Mouse (Mus musculus) retina, embryonic 14.5 days (tissue): ENCODE measurements around the gene Ftcd.

Experiments used
- DNase-seq: peaks from one replicate; pipeline ENCODE4 v3.0.0-alpha.2; 2015; ENCODE audit warnings: low spot score

Ftcd gene

DNA sequence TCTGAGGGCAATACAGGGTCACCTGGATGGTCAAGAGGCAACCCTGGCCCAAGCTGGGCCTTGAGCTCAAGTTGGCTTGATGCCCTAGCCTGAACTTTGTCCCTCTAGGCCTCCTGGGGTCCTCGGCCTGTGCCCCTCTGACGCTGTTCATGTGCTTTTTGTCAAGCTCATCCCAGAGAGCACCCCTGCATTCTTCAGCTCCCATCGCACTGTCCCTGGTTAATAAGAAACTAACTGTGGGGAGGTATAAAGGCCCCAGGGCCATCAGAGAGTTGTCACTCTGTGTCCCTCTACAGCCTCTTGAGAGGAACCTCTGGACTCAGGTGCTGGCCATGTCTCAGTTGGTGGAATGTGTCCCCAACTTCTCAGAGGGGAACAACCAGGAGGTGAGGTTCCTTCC lies at the start of gene Ftcd:
Ftcd (plus strand) TSS at position 275 of the 400 bp plus-strand sequence.
- DNase-seq, result no peak

DNA sequence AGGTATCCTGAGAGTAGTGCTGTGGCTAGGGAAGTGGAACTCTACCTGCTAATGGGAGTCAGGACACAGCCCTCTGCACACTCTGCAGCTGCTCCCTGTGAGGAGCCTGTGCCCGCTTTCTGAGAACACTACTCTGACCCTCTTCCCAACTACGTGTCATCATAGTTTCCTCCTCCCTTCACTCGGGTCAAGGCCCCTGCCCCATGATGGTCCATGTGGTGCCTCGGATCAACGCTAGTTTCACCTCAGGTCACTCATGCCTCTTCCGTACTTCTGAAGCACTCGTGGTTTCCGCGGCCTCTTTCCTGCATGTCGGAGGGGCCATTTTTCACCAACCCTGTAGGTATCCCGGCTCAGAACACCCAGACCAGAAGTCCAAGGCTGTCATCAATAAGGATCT lies 44.5 kb upstream of the Ftcd start:
- no peak for DNase-seq

DNA sequence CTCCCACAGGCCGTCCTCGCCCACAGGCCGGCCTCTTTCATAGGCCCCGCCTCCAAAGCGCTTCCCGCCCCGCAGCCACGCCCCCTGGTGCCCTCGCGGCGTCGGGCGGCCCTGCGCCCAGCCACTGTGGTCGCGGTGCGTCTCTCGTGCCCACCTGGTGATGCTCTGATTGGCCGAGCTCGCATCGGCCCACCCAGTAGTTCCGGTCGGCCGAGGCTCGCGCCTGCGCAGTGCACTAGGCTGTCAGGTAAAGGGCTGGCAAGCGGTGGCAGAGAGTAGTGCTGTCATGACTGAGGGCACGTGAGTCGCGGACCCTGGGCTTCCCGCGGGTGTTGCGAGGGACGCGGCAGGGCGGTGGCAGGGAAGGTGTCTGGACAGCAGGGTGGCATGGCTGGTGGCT lies 44.1 kb upstream of the Ftcd start, which contains the start of gene Lss:
Lss (plus strand) TSS at position 214 of the 400 bp plus-strand sequence.
- peak; percentile 98 for DNase-seq

DNA sequence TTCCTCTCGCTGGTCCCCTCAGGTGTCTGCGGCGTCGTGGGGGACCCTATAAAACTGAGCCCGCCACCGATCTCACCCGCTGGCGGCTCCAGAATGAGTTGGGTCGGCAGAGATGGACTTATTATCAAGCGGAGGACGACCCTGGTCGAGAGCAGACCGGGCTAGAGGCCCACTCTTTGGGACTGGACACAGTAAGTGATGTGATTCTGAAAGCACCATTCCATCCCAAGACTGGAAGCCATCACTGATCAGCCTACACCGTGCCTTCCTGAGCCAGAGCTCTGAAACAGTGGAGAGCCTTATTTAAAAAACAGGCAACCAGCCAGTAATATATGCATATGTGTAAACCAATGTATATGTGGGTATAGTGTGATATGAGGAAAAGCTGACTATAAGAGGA lies 43.6 kb upstream of the Ftcd start:
- DNase-seq, result no peak

DNA sequence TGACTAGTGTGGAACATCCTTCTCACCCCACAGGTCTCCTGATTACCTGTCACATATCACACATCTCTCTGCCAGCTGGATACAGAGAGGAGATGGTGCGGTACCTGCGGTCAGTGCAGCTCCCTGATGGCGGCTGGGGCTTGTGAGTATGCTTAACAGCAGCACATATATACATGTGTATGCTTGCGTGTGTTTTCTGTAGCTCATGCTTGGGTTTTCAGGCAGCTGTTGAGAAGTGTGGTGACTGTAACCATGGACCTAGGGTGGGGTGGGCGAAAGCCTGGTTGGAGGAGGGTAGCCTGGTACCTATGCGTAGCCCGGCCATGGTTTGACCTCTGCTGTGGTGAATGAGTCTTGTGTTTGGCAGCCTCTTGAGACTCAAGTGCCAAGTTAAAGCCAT lies 39.9 kb upstream of the Ftcd start:
- no peak for DNase-seq

DNA sequence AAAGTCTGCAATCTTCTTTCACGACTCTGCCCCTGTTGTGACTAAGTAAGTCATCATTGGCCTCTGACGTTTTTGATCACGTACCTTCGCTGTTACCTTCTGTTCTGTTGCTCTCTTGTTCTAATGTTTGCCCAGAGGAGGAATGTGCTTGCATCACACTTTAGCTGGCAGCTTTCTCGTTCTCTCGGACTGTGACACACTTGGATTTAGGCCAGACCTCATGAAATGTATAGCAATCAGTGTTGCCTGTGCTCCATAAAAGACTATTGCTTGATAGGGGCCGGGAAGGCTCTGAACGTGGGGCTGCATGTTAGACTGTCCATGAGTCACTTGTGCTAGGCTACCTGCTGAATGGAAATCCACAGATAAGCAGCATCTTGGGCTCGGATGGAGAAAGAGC lies 37.8 kb upstream of the Ftcd start:
- no peak for DNase-seq

DNA sequence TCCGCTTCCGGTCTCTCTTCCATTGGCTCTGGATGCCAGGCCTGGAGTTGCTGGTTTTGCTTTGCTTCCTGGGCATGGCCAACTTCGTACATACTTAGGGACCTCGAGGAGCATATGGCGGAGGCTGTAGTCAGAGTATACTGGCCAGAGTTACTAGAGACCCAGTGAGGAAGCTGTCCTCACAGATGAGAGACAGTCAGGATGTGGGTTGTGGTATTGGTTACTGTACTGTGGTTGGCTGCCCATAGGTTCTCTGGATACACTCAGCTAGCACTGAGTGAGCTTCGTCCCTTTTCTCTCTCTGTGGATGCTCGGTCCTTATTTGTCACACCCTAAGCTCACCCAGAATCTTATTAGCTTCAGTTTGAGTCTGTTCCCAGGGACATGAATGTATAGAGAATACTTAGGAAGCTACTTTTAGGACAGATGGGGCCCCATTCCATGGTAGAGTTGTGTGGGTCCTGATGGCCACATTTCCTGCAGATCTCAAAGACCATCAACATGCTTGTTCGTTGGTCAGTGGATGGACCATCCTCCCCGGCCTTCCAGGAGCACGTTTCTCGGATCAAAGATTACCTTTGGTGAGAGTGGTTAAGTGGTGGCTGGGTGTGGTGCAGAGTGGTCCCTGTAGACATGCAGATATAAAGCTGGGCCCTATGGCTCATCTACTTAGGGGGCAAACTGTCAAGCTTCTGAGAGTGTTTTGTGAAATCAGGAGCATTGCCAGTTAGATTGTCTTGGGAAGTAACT lies 33.9 kb upstream of the Ftcd start:
- no peak for DNase-seq

DNA sequence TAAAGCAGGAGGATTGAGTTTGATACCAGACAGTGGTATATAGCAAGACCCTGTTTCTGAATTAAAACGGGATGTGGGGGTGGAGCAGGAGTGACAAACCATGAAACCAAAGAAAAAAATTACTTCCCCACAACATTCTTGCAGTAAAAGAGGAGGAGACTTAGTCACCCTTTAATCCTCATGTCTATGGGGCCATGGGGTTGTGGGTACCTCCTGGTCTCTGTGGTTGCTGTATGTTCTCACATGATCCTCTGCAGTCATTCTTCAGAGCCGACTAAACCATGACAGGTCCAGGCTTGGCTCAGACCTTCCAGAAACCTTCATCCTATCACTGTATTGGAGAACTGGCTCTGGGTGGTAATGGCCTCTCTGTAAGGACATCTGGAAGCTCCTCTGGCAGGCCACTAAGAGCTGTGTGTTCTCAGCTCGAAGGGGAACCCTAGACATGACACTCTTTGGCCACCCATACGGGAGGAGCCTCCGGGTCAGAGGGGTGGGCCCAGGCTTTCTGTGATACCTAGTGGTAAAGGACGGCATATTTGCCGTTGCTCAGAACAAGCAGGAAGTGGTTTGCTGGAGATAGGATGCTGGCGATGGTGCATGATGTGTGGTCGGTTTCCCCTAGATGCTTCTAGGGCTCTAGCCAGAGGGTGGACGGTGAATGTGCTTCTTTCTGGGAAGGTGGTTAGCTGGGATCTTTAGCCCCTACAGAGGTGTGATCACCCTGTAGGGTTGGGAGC lies 32.6 kb upstream of the Ftcd start:
- no peak for DNase-seq

DNA sequence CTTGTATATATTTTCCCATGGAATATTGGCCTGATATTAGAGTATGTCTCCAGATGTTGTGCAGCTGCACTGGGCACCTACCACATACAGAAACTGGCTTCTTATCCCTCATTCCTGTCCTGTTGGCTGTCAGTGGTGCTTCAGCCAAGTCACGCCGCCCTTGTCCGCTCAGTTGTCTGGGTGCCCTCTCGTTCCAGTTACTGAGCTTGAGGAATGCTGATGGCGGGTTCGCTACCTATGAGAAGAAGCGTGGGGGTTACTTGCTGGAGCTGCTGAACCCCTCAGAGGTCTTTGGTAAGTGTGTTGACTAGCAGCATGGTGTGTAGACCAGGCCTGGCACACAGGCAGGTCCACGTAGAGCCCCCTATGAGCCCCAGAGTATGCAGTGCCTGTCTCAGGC lies 28.9 kb upstream of the Ftcd start:
- DNase-seq, result no peak

DNA sequence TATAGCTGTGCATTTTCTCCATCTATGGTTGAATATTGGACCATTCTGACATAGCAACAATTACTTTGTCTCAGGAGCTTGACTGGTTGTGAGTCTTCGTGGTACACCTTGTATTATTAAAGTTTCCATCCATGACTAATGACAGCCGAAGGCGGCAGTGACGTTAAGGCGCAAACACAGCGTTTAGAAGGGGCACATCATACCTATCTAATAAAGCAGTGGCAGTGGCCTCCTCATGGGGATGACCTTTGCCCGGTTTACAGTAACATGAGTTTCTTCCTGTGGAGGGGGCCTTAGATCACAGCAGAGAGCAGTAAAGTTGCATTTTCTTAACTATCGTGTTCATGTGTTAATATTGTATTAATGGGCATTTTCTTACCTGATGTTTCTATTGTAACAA lies 27.2 kb upstream of the Ftcd start:
- no peak for DNase-seq

DNA sequence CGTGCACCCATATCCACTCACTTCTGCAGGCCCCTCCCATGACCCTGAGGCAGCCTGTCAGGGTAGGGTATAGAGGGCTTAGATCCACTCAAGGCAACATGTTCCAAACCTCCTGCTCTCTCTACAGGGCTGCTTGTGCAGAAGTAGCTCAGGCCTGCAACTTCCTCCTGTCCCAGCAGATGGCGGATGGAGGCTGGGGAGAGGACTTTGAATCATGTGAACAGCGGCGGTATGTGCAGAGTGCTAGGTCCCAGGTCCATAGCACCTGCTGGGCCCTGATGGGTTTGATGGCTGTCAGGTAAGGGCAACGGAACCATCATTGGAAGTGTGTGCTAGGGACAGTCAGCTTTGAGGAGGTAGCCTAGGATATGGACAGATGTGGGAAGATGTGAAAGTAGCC lies 25.0 kb upstream of the Ftcd start:
- DNase-seq, result peak; percentile 9

DNA sequence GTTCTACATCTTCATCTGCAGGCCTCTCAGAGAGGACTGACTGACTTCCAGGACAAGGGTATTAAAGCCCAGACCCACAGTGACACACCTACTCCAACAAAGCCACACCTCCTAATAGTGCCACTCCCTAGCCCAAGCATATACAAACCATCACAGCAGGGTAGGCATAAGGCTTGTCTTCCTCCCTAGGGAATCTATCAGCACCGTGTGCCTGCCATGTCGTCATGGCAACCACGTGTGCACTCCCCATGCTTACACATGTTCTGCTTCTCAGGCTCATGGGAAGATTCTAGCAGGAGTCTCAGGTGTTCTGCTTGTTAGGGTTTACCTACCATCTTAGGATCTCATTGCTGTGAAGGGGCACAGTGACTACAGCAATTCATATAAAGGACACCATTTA lies 23.9 kb upstream of the Ftcd start:
- no peak for DNase-seq

DNA sequence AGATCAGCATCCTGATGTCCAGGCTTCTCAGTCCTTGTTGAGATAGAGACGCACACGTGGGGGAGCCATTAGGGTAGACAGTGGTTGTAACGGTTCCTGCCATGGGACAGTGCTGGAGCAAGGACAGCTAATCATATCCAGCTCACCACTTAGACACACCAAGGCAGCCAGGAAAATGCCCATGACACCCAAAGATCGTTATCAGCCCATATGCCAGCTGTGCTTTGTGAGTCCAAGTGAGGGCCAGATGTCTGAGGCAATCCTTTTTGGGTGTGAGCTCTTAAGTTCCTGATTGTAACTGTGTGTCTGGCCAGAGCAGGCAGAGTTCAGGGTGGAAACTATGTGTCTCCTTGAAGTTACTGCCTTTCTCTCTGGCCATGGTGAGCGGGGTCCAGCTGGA lies 21.4 kb upstream of the Ftcd start:
- no peak for DNase-seq

DNA sequence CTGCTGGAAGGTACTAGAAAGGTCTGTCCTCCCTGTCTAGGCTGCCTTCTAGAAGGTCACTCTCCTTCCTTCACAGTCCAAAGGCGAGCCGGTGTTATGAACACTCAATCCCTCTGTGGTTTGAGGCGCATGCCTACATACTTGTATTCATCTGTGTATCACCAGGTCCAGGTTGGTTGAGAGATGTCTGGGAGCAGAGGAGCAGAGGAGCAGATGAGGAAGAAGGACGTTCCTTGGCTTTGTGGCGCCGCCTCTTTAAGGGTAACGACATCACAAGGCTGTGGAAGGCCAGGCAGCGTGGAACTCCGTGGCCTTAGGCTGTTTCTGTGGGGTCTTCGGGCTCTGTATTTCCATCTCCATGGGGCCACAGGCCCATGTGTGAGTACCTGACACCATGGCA lies 13.5 kb upstream of the Ftcd start, which contains the start of gene Spatc1l:
Spatc1l (plus strand) TSS at position 301 of the 400 bp plus-strand sequence.
- DNase-seq, result no peak

DNA sequence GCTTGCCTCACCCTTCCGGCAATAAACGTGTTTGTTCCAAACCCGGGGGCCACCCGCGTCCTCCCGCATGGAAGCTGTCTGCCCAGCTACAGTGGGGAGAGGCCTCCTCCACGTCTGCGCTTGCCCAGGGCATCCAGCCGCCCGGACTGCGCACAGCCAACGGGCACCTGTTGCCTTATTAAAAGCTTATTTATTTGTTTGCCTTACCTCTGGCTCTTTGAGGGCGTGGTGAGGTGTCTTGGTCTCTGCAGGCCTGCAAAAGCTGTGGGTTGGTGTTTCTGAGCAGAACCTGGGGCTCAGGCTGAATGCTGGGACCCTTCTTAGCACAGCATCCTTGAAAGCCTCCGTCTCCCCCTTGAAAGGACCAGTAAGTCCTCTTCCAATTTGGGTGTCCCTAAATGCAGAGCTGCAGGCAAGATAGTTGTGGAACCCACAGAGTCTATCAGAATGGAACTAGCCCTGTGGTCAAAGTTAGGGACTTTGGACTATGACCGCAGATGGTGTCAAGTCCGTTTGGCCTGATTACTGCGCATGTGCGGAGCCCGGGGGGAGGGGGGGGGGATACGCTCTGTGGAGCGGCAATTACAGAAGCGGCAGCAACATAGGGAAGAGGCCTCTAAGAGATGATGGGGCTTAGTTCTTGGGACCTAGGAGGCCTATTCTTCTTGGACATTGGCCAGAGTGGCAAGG lies 5.3 kb upstream of the Ftcd start:
- no peak for DNase-seq

DNA sequence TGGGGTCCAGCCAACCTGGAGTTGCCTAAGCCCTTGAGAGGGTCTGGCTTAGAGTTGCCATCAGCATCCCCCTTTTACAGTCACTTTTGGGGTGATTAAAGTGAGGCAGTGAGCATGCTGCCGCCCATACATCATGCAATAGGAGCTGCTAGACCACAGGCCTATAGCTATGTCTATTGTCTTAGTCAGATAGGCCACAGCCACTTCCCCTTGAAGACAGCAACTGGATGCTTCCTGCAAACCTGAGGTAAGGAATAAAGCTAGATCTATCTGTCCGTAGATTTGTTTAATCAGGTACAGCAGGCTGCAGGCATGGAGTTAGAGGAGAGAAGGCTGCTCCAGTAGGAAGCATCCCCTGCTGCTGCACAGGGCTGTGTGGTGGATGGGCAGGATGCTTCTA lies 4.4 kb upstream of the Ftcd start:
- no peak for DNase-seq

DNA sequence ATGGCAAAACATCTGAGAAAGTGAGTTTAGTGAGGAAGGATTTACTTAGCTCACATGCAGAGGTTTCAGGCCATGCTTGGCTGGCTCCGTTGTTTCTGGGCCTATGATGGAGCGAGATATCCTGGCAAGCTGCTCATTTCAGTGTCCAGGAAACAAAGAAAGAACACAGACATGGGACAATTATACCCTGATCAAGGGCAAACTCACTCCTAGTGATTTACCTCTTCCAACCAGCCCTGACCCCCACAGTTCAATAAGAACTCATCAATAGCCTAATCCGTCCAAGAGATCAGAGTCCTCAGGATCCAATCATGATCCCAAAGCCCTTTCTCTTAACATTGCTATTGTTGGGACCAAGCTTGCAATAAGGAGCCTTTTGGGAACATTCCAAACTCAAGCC lies 3.3 kb upstream of the Ftcd start:
- DNase-seq, result no peak

DNA sequence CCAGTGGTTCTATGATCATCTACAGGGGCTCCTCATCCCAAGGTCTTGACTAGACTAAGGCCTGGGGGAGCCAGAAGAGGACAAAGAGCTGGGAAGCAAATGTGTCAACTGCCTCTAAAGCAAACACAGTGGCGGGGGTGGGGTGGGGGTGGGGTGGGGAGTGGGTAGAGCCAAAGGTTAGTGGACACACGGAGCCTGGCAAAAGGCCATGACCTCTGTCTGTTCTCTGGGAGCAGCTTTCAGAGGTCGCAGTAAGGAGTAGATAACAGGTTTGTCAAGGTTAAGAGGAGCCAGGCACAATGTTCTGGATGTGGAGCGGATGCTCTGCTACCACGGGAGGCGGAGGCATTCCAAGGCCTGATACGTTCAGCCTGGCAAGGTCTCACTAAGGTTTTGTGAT lies 1.5 kb downstream of the Ftcd start:
- no peak for DNase-seq

DNA sequence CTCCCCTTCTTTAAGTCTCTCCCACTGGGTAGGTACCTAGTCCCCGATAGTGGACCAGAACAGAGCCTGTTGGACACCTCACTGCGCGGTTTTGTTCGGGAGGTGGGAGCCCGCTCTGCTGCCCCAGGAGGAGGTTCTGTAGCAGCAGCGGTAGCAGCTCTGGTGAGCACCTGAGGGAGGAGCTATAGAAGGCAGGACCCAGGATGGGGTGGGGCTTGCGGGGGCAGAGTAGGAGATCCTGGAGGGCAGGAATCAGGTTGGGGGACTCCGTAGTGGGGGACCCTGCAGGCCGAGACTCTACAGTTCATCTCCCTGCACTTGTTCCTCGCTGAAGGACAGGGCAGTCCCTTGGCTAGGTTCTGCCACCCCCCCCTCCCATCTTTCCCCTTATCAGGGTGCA lies 8.7 kb downstream of the Ftcd start:
- DNase-seq, result peak; percentile 2

DNA sequence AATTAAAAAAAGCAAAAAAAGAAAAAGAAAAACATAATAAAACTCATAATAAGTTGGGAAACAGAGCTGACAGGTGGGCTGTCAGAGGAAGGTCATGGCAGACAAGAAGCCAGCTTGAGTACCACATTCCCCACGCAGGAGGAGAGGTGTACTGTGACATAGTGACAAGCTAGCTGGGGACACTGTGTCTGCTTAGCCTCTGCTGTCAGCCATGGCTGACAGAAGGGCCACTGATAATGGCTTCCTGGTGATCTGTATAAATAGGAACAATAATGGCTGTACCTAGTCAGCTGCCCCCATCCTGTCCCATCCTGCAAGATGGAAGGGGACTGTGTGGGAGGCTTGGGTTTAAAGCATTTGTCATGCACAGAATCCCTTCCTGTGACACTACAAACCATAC lies 10.7 kb downstream of the Ftcd start:
- DNase-seq, result no peak

DNA sequence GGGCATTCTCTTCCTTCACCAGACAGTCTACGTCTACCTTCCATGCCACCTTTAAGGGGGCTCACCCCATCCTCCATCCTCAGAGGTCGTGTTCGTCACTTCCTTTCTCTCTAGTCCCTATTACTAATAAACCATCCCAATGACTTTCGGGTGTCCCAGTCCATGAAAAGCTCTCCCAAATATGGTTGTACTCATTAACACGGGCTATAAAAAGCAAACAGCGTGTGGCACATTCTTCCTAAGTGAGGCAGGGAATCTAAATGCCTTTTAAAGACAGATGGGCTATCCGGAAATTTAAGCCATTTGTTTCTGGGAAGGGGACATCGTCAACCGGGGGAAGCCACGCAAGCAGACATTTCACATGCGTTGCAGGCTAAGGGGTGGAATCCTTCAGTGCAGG lies 14.7 kb downstream of the Ftcd start:
- no peak for DNase-seq

DNA sequence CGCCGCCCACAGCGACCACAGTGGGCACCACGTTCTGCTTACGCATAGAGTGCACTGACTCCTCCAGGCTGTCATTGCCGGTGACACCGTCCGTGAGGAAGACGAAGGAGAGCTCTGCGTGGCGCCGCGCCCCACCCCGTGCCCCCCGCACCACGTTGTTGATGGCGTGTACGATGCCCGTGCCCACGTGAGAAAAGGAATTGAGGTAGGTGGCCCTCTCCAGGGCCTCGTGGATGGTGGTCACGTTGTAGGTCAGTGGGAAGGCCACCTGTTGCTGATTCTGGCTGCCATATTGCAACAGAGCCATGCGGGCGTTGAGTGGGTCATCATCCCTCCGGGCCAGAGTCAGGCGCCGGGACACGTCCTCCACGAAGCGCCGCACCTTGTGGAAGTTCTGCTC lies 20.9 kb downstream of the Ftcd start:
- DNase-seq, result no peak

DNA sequence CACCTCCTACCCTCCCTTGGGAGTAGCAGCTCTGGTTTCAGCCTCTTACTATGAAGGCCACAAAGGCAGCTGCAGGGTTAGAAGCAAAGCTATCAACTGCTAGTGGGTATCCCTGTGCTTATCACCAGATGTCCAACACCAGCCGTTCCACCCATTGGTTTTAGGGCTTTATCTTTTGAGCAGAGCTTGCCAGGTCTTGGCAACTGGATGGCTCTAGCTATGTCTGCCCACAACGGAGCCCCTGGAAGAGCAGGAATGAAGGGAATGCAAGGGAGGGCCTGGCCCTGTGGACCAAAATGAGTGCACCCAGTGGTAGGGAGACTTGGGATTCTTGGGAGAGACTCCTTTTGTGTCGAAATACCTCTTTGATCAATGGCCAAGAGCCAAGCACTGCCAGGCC lies 27.2 kb downstream of the Ftcd start:
- no peak for DNase-seq
